Mouse (Mus musculus): ENCODE results near the gene Gm13119.
A peak's percentile ranks its signal among the peaks of the same experiment; 100 is the strongest.
"Not testable (repeated sequence)": the region's sequence is repeated elsewhere in the genome, so short reads cannot be mapped to it uniquely, and the experiment has no call there.

Gm13119 gene

GRCm38 (mm10) chr4:144357642-144358041 lies at the start of gene Gm13119:
Gm13119 (plus strand) TSS chr4:144357942.
- DNase-seq: not testable (repeated sequence)

GRCm38 (mm10) chr4:144312666-144313460 lies 44.9 kb upstream of the Gm13119 start:
- not testable (repeated sequence) for DNase-seq

- not testable (repeated sequence) for DNase-seq
Measured at GRCm38 (mm10) chr4:144329949-144330348, 27.8 kb upstream of the Gm13119 start, which contains the start of gene Gm13128. Gm13128 (plus strand) TSS chr4:144330249.

GRCm38 (mm10) chr4:144335856-144336255 lies 21.9 kb upstream of the Gm13119 start:
- DNase-seq: not testable (repeated sequence)

GRCm38 (mm10) chr4:144377911-144378310 lies 20.2 kb downstream of the Gm13119 start, which contains the start of gene Pramef20:
Pramef20 (minus strand) TSS chr4:144377933.
- DNase-seq: no peak

GRCm38 (mm10) chr4:144396316-144396715 lies 38.6 kb downstream of the Gm13119 start:
- DNase-seq: no peak

GRCm38 (mm10) chr4:144402712-144403111 lies 45.0 kb downstream of the Gm13119 start:
- no peak for DNase-seq

- DNase-seq: peak in 1 of 2 experiments; percentile 3
Measured at GRCm38 (mm10) chr4:144404456-144405086, 46.8 kb downstream of the Gm13119 start.

GRCm38 (mm10) chr4:144406261-144406660 lies 48.5 kb downstream of the Gm13119 start:
- DNase-seq: no peak

GRCm38 (mm10) chr4:144408290-144408689 lies 50.5 kb downstream of the Gm13119 start, which contains the start of gene Pramef12:
Pramef12 (minus strand) TSS chr4:144408464.
- no peak for DNase-seq

Measured in thymus, adult 18-20 months (tissue).